Mouse (Mus musculus) ovary, postnatal 36 days (tissue): ENCODE results near the gene Nt5c2.

Experiments used
- DNase-seq: peaks from one replicate; pipeline ENCODE4 v3.0.0; 2022; ENCODE audit warnings: low spot score, mixed read lengths

Nt5c2 gene

DNA sequence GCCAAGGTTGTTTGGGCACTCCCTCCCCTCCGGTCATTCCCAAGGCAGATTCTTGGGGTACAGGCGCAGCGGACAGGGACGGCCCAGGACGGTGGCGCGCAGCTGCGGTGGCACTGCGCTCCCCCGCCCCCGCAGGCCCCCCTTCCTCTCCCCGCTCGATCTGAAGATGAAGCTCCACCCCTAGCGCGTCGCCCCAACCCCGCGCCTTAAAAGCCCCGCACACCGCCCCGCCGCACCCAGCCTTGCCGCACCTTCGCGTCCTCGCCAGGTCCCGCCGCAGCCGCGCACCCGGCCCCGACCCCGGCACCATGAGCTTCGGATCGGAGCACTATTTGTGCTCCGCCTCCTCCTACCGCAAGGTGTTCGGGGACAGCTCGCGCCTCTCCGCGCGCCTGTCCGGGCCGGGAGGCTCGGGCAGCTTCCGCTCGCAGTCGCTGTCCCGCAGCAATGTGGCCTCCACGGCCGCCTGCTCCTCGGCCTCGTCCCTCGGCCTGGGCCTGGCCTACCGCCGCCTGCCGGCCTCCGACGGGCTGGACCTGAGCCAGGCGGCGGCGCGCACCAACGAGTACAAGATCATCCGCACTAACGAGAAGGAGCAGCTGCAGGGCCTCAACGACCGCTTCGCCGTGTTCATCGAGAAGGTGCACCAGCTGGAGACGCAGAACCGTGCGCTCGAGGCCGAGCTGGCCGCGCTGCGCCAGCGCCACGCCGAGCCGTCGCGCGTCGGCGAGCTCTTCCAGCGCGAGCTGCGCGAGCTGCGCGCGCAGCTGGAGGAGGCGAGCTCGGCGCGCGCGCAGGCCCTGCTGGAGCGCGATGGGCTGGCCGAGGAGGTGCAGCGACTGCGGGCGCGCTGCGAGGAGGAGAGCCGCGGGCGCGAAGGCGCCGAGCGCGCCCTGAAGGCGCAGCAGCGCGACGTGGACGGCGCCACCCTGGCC lies at the start of gene Nt5c2, which contains the start of gene Ina:
Gene Nt5c2, minus strand, starts transcription at position 707 of the 935 bp plus-strand sequence.
Gene Ina, plus strand, starts transcription at position 252 of the 935 bp plus-strand sequence.
- DNase-seq, result peak; percentile 45

DNA sequence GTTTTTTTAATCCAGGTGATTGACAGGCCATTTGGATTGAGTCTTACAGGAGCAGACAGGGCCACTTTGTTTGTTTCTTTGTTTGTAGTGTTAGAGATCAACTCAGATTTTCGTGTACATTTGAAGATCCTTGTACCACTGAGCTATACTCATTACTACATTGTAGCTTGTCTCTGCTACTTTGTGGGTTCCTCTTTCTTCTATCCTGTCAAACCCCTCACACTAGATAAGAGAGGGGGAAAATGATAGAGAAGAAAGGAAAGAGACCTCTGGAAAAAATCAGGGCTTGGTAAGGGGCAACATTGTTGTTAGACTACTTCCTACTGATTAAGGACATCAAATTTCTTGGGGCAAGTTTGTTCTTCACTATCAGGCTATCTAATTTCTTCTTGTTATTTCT lies 42.7 kb upstream of the Nt5c2 start:
- DNase-seq, result no peak

DNA sequence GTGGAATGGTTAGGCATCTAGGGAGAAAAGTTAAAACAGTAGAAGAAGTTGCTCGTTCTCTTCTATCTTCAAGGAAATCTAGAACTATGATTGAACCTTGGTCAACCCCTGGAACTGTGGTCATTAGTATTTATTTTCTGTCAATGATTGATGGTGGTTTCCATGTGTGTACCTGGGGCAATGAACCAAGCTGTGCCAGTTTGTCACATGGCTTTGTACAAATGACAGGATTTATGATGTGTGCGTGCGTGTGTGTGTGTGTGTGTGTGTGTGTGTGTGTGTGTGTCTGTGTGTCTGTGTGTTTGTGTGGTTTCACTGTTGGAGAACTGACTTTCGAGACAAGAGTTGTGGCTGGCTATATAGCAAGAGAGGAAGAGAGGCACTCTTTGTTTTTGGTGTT lies 38.5 kb upstream of the Nt5c2 start:
- no peak for DNase-seq

DNA sequence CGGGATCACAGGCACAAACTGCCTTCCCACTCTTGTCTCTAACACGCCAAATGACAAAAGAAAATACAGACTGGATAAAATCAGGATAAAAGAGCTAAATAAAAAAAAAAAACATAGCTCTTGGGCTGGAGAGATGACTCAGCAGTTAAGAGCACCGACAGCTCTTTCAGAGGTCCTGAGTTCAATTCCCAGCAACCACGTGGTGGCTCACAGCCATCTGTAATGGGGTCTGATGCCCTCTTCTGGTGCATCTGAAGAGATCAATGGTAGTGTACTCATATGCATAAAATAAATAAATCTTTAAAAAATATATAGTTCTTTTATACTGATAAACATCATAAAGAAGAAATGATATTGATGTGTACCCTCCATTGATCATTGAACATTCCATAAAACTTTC lies 38.0 kb upstream of the Nt5c2 start:
- no peak for DNase-seq

DNA sequence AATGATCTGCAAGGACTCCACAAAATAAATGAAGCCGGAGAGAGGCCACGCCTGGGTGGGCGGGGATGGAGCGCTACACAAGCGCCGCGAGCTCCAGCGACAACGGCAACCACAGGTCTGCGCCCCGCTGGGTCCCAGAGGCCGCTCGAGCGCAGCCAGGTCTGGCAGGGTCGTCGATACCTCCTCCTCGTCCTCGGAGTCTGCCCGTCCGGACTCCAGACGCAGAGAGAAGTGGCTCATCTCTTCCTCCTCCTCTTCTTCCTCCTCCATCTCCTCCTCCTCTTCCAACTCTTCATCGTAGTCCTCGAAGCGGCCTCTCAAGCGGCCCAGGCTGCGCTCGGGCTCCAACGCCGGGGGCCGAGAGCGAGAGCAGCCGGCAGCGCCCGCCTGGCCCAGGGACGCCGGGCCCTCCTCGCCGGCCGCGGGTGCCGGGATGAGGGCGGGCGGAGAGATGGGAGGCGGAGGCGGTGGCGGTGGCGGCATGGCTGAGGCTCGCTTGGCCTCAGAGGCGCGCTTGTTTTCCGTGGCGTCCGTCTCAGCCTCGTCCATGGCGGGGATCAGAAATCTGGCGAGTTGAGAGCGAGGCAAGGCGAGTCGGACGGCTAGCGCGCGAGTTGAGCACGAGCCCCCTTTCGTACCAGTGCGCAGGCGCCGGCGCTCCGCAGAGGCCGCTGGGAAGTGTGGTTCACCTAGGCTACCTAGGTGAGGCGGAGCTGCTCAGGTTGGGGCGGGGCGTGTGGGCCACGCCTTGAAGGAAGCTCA lies 35.5 kb upstream of the Nt5c2 start, which contains the start of gene Pcgf6:
Gene Pcgf6, minus strand, starts transcription at position 636 of the 762 bp plus-strand sequence.
- peak; percentile 81 for DNase-seq

DNA sequence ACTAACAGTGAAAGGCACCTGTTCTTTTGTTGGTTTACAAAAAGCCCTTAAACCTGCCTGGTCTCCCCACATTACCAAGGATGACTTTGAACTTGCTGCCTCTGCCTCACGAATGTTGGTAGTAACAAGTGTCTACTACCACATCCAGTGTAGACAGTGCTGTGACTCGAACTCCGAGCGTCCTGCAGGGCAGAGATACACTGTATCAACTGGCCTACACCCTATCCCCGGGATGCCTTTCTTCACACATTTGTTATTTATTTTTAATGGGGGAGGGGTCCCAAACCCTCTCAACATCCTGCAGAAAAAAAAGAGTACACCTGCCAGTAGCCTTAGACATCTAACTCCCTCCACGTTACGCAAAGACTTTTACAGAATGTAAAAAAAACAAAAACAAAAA lies 34.9 kb upstream of the Nt5c2 start:
- DNase-seq, result no peak

DNA sequence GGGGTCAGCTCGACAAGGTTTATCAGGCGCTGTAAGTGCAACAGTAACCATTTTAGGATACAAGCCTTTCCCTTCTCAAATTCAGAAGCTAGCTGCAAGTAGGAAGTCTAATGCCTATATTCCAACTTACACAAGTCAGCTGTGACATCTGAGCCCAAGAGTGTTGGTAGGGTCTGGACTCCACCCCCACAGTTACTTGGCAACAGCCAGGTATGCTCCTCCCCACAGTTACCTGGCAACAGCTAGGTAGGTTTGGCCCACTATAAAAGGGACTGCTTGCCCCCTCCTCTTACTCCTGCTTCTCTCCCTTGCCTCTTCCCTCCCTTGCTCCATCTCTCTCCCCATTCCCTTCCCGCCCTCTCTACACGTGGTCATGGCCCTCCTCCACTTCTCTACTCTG lies 34.1 kb upstream of the Nt5c2 start:
- no peak for DNase-seq

DNA sequence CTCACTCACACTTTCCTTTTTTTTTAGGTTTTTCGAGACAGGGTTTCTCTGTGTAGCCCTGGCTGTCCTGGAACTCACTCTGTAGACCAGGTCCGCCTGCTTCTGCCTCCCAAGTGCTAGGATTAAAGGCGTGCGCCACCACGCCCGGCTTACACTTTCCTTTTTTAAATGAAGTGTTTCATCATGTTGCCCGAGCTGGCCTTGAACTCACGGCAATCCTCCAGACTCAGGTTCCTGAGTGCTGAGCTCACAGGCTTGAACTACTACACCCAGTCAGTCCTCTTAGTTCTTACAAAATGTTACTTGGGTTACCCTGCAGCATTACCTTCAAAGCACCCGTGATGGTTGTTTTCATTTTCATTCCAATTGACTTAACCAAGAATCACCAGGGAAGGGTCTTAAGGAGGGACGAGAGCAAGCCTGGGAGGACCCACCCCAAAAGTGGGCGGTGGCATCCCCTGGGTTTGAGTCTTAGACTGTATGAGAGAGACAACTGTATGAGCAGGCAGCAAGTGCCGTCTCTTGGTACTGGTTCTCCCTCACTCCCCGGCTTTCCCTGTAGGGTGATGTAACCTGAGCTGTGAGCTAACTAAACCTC lies 32.4 kb upstream of the Nt5c2 start:
- DNase-seq, result no peak

DNA sequence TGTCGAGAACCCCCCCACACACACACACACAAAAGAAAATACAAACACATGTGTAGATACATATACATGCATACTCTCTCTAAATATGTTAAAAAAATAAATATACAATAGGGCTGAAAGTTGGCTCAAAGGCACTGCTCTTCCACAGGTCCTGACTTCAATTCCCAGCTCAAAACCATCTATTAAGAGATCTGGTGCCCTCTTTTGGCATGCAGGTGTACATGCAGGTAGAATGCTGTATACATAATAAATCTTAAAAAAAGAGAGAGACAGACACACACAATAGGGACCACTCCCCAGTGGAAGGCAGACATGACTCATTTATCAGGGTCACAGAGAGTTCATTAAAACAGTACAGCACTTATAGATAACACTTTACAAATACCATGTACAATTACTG lies 31.4 kb upstream of the Nt5c2 start:
- no peak for DNase-seq

DNA sequence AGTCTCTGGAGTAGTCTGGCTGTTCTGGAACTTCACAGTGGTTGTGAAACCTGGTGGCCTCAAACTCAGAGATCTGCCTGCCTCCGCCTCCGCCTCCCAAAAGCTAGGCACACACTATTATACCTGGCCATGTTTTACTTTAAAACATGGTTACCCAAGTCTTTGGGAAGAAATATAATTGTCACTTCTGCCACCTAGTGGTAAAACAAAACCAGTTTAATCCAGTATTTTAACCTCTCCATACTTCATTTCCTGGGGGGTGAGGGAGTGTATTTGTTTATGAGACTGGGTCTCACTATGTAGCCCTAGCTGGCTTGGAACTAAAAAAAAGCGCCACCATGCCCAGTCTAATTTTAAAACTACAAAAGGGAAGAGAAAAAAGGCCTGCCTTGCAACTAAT lies 28.7 kb upstream of the Nt5c2 start:
- no peak for DNase-seq

DNA sequence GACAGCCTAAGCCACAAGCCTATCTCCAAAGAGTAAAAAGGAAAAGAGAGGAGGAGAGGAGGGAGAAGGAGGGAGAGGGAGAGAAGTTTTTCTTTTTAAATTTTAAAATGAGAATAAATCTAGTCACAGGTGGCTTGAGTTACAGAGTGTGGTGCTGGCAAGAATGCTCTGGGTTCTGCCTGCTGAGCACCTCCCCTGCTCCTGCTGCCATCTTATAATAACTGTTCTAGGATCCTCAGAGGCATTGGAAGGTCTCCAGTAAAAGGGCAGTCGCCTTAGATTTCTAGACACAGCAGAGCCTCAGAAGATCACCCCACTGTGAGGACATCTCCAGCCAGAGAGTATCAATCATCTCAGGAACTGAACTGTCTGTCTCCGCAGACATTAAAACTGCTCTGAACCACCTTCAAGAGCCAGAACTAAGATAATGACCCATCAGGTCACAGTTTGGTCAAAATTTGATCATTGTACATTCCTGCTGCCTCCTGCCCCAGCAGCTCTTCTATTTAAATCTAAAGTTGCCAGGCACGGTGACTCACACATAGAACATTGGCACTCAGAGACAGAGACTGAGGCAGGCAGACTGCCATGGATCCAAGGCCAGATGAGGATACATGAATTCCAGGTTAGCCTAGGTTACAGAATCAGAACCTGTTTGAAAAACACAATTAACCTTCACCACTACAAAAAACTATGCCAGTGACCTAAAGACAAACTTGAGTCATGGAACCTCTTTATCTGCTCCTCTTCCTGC lies 25.9 kb upstream of the Nt5c2 start:
- DNase-seq, result no peak

DNA sequence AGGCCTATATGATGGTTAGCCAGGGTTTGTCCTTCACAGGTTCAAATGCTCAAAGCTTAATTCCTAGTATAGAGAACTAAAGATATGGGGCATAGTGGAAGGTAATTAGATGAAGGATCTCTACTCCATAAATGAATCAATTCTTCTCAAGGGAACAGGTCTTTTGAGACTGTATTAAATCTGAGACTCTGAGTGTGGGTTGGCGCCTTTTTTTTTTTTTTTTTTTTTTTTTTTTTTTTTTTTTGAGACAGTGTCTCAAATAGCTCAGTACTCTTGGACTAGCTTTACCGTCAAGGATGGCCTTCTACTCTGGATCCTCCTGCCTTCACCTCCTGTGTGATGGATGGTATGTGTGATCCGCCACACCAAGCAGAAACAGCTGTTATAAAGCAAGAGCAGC lies 21.6 kb upstream of the Nt5c2 start:
- DNase-seq, result no peak

DNA sequence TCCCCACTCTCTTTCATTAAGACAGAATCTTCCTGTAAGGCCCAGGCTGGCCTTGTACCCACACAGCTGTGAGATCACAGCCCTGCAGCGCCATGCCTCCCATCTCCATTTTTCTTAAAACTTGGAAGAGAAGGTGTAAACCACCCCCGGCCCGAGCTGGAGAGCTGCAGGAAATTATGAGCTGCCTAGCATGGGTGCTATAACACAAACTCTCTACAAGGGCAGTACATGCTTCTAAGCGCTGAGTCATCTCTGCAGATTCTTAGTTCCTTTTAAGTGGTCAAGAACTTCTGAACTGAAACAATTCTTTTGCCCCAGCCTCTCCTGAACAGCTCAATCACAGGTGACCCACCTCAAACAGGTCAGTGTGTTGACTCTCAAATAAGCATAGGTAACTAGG lies 20.0 kb upstream of the Nt5c2 start:
- DNase-seq, result no peak

DNA sequence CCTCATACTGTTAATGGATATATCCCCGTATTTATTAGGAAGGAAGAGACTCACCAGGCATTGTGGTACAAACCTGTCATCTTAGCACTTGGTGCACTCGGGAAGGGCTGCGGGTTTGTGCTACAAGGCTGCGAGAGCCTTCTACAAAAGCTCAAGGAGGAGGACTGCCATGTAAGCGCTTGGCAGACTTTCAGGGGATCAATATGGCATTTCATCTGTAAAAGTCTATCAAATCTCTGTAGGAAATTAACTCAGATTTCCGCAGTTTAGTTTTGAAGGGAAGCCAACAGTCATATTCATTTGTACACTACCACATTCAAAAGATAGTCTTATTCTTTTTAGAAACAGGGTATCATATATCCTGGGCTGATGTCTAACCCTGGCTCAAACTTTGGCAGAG lies 16.8 kb upstream of the Nt5c2 start:
- no peak for DNase-seq

DNA sequence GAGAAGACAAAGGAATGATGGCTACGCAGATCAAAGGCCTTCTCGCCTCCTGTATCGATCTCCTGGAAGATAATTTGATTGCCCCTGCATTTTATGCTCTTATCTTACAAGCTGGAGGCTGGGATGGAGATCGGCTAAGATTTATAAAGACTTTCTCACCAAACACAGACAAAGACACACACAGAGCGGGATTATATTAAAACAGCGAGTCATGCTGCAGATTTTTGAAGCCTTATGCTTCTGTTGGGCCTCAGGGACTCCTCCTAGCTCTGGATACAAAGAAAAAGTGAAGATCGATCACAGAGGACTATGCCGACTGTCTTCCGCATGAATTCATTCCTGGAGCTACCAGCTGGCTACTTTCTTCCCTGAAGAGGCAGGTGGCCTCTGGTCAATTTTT lies 14.8 kb upstream of the Nt5c2 start:
- DNase-seq, result no peak

DNA sequence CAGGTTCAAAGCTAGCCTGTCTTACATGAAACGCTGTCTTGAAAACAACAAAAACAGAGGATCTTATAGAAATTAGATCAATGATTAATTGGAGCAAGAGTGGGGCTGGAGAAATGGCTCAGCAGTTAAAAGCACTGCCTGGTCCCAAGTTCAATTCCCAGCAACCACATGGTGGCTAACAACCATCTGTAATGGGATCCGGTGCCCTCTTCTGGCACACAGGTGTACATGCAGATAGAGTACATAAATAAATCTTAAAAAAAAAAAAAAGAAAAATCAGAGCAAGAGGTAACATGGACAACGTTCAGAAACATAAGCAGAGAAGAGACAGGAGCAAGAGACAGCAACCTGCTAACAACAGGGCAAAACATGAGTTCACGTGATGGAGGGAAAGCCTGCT lies 11.6 kb upstream of the Nt5c2 start:
- DNase-seq, result no peak

DNA sequence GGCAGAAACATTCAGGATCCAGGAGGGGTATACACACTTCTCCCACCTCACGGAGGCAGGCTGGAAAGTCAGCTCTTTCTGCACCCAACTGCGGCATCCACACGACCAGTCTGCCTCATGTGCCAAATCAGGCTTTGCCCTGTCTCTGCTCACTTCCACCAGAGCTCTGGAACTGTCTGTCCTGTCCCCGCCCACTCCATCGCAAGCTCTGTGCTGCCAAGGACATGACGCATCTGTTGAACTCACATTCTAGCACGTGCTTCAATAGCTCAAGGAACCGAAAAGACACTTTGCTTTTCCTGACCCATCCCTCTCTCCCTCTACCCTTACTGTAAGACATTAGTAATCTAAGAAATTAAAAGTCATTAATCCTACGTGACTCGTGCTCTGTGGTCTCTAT lies 10.0 kb upstream of the Nt5c2 start:
- DNase-seq, result no peak

DNA sequence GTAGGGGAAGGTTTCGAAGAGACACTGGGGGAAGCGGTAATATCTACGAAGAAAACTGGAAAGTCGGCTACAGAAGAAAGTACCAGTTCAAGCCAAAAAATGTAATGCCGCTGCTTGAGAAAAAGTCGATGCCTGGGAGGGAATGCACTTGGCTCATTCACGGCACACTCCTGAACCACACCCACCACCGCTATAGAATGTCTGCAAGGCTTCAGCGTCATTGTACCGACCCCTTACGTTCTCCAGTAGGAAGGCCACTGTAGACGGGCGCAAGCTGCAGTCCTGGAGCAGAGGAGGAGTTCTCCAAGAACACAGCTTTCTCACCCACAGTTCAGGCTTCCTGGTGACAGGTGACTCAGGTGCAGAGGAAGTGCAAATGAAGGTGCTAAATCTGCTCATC lies 8.6 kb upstream of the Nt5c2 start:
- no peak for DNase-seq

DNA sequence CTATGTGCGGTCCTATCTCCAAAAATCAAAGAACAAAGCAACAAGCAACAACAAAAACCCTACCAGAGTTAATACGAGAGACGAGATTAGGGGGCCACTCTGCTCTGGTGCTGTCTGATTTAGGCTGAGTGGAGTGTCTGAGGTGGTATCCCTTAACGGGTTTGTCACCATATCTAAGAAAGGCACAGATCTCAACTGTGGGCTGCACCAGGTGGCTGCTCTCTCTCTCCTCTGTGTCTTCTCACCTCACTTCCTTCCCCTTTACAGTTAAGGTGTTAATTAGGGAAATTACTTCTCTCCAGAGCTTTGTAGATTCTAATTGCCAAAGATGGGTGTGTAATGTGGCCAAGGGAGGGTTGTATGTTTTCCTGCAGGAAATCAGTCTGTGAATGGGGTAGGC lies 7.8 kb upstream of the Nt5c2 start:
- no peak for DNase-seq

DNA sequence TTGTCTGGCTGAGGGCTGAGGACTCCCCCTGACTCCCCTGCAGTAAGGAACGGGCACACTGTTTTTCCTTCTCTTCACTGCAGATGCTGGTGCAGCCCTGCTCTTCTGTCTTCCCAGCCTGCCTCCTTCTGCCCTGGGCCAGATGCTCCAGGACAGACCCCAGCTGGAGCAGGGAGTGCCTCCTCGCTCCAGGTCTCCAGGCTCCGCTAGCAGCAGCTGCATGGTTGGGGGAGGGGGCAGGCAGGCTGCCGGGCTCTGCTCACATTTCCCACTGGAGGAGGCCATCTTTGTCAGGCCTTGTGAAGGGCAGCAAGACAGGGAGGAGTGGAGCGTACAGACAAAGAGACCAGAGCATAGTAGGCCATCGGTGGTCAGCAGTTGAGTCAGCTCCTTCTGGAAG lies 4.4 kb upstream of the Nt5c2 start:
- no peak for DNase-seq

DNA sequence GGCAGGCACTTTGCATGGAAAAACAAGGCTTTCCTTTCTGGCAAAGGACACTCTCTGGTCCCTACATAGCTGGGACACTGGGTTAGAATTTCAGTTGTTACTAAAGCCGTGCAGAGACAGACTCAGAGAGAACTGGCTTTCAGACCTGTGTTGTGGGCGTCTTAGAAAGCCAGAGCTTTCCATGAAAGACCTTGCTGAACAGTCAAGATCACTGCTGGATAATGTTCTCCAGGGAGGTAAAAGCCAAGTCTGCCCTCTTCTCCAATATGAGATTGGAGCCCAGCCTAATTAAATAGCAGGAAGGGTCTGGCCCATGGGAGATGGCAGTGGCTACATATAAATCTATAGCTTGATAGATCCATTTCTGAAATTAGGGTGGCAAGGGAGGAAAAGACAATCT lies 3.4 kb upstream of the Nt5c2 start:
- no peak for DNase-seq

DNA sequence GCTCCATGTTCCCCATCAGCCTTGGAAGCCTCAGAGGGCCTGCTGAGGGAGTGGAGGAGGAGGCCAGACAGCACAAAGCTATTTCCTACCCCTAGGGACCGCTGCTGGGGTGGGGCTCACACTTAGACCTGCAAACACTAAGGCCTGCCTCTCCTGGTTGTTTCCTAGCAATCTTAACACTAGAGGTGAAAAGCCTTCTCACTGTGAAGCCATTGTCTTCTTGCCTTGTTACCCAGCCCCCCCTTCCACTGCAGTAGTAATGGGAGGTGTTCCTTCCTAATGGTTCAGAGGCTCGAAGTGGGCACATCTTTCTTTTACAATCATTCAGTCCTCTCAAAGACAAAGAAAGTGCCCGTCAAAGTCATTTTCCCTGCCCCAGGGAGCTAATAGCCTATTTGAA lies 2.9 kb upstream of the Nt5c2 start:
- no peak for DNase-seq
